Mouse (Mus musculus) layer of hippocampus, postnatal 14 days (tissue): ENCODE measurements around the gene Nphs1. TPM values are rescaled to one million over a fixed set of nuclear protein-coding genes. Genes with fewer than 3 reads are reported as not detected.

Source experiments
- DNase-seq, 2 experiments: peaks; one replicate each; pipeline ENCODE4 v3.0.0; 2021 to 2022; ENCODE audit warnings: low spot score in 2 of 2, mixed read lengths in 1 of 2
- long read RNA-seq, 2 experiments: library from polyadenylated mRNA; stranded (forward); transcript quantifications; one replicate each; pipeline ENCODE4 v2.0.0; 2021
- total RNA-seq, 2 experiments: library from RNA; stranded (reverse); gene quantifications; 2 replicates each; pipeline ENCODE4 v1.2.3; 2021

The Nphs1 gene
- 1 to 10 TPM; 1.2 to 1.3 TPM for total RNA-seq
- long read RNA-seq, experiment 1, partial matches to known transcripts = 0 of 5 reads
- long read RNA-seq, experiment 1, other reads (novel, unspliced or antisense) = 5 of 5 reads
- long read RNA-seq, experiment 2, partial matches to known transcripts = 0 of 5 reads
- long read RNA-seq, experiment 2, other reads (novel, unspliced or antisense) = 5 of 5 reads

DNA sequence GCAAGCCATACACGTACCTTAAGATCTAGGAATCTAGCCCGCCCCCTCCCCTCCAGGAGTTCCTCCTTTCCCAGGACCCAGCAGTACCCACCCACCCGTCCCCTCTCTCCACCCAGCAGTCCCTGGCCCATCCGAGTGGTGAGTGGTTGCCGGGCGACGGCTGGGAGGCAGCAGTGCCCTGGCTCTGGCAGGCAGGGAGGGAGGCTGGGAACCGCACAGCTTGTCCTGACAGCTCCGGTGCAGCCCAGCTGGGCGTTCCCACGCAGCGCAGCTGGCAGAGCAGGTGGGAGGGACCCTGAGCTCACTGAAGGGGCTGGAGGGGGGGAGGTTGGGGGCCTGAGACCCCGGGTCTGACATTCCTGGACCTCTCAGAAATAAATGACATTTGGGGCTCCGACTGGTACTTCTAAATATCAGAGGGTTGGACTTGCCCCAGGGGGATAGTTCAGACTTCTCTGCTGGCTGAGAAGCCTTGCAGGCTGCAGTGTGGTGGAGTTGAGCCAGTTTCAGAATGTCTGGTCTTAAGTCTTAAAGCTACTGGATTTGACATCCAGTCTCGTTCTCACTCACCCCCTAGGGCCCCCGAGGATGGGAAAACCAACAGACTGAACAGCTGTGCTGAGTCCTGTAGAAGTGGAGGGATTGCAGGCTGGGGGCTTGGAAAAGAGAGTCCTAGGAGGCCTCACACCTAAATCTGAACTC, at the start of gene Nphs1, which contains the start of gene Kirrel2:
TSS of gene Nphs1 (plus strand) at position 687 of the 702 bp plus-strand sequence.
TSS of gene Kirrel2 (minus strand) at position 62 of the 702 bp plus-strand sequence.
- peak; percentile 73 to 74 for DNase-seq

DNA sequence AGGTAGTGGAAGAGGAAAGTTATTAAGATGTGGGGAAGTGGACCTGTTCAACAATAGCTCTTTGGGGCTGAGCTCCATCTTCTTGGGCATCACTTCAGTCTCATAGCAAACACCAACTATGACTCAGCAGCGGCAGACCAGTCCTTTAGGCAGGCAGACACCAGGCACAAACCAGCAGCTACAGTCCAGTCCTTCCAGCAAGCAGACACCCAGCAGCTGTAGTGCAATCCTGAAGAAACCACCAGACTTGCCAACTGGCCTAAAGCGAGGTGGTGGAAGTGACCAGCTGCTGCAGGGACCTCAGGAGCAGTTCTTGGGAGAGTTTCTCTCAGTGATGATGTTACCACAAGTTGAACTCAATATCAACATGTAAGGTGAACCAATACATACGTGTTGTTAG, 49.5 kb upstream of the Nphs1 start:
- DNase-seq = no peak

DNA sequence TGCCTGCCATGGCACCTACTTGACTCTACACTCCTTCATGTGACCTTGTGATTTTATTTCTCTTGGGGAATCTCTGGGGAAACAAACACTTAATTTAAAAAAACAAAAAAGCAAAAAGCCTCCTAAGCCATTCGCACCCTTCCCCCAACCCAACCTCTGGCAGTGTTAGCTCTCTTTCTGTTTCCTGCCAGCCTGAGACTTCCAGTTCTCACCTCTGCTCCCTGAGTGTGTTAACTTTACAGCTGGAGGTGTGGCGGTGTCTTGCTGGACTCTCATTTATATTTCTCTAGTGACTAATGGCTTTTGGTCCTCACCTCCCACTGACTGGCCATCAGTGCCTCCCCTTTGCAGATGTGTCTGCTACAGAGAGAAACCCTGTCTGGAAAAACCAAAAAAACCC, 48.3 kb upstream of the Nphs1 start:
- no peak for DNase-seq

DNA sequence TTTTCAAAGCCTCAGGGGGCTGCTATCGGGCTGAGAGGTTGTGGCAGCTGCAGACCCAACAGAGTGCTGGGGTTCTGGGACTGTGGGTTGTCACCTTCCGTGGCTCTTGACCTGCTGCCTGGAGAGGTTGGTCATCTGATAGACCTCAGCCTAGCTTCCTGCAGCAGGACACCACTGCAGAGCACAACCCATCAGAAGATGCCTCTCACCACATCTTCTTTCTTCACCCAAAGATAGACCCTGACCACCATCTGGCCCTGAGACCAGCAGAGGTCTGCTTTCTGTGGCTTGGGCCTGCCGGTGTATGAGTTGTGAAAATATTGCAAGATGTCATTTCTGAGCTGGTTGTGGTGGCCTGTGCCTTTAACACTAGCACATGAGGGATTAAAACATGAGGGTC, 47.1 kb upstream of the Nphs1 start:
- no peak for DNase-seq

DNA sequence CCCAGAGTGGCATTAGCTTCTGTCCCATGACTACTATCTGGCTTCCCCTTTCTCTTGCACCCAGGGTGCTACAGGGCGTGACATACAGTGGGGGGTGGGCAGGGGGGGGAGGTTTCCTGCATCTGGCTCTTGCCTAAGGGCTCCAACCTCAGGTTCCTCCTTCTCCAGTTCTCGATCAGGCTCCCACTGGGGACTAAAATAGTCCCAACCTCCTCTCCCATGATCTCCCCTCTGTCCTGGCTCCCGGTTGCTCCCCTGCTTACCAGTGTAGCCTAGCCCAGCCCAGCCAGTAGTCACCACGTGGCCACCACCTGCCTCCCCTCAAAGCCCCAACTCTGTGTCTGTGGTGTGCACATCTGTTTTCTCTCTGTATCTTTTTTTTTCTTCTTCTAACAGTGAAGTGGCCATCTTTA, 45.4 kb upstream of the Nphs1 start:
- no peak for DNase-seq

DNA sequence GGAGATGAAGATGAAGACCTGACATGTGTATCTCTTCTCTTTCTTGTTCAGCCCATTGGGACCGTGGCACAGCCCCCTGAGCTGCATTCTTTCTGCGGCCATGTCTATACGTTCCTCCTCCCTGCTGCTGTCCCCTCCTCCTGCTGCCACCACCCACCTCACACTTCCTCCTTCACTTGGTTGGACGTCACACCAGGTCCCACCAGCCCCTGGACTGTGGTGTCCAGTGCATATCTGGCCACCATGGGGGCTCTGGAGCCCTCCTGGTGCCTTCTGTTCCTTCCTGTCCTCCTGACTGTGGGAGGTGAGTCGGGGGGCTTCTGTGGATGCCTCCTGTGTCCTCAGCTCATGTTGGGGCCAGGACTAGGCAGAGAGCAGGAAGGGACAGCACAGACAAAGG, 44.5 kb upstream of the Nphs1 start, which contains the start of gene Tyrobp:
TSS of gene Tyrobp (plus strand) at position 165 of the 400 bp plus-strand sequence.
- no peak for DNase-seq

DNA sequence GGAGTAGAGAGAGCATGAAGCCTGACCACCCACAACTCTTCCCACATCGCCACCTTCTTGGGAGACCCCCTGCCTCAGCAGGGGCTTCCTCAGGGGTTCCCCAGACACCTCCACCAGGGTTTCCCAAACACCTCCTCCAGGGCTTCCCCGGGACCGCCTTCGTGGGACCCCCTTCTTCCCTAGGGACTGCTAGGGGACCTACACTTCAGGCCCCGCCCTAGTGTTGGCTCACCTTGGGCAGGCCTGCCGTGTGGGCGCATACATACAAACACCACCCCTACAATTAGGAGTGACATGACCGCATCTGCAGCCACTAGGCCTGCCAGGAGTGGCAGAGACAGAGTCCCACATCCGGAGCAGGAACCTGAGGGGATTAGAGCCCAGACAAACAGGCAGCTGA, 40.3 kb upstream of the Nphs1 start:
- DNase-seq = no peak

DNA sequence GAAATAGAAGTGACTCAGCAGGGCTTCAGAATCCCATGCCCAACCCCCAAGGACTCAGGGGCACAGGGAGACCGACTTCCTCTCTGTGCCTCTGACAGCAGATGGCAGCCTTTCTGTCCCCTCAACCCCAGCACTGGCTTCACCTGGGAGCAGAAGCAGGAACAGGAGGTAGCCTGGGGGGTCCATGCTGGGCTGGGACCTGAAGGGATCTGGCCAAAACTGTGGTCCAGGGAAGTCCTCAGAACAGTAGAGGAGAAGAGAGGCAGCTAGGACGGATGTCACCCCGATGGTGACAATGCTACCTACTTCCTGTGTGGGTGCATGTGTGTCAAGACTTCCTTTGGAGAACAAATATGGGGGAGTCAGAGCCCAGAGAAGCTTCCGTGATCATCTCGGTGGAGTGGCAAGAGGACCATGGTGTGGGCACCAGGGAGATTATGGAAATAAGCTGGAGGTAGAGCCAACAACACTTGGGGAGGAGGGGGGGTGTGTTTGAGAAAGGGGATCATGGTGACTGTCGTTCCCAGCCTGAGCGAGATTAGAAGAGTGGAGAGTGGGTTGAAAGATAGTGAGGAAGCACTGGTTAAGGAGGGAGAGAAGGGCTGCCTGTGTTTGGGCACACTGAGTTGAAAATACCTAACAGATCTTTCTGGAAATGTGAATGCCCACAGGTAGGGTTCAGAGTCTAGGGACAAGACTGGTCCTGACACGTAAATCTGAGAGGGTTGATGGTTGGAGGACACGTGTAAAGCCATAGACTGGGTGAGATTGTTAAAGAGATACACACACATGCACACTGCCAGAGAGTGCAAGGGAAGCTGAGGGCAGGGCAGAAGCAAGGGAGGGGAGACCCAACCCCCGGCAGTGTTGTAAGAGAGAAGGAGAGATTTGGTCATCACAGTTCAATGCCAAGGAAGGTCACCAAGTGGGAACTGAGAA, 38.3 kb upstream of the Nphs1 start, which contains the start of gene Hcst:
TSS of gene Hcst (minus strand) at position 294 of the 939 bp plus-strand sequence.
- DNase-seq = no peak

DNA sequence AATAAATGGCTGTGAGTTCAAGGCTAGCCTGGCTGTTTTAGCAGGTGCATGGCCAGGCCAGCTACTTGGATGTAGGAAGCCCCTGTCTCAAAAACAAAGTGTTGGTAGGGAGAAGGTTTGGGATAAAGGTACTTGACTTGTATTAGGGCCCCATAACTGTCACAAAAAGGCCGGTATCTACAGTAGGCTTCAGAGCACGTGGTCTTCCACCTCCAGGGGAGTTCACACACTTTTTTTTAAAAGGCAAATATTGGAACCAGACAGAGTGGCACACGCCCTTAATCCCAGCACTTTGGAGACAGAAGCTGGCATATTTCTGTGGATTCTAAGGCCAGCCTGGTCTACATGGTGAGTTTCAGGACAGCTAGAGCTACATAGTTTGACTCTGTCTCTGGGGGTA, 37.4 kb upstream of the Nphs1 start:
- no peak for DNase-seq

DNA sequence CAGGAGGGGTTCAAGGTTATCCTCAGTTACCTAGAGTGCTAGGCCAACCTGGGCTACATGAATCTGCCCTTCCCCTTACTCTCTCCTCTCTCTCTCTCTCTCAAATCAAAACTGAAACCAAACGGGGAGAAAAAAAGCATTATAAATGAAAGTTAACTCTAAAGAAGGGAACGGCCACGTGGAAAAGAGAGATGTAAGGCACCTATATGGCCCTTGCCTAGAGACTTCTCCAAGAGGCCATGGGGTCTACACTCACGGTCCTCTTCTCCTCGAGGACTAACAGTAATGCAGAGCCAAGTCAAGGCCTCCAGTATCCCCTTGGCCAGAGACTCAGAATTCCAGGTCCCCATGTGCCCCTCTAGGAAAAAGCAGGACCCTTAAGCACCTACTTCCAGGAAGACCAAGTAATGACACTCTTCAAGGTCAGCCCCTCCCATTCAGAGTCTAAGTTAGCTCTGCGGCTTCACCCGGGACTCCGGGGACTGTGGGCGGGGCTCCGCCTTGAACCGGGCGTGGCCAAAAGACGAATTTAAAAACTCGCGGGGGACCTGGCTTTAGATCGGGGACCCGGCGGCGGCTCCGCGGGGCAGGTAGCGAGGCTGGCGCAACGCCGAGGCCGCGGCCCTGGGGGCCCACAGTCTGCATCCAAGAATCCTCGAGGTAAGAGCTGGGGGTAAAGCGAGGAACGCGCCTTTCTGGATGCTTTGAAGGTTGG, 36.8 kb upstream of the Nphs1 start, which contains the start of gene Nfkbid:
TSS of gene Nfkbid (plus strand) at position 558 of the 715 bp plus-strand sequence.
- DNase-seq = peak in 1 of 2 experiments; percentile 49

DNA sequence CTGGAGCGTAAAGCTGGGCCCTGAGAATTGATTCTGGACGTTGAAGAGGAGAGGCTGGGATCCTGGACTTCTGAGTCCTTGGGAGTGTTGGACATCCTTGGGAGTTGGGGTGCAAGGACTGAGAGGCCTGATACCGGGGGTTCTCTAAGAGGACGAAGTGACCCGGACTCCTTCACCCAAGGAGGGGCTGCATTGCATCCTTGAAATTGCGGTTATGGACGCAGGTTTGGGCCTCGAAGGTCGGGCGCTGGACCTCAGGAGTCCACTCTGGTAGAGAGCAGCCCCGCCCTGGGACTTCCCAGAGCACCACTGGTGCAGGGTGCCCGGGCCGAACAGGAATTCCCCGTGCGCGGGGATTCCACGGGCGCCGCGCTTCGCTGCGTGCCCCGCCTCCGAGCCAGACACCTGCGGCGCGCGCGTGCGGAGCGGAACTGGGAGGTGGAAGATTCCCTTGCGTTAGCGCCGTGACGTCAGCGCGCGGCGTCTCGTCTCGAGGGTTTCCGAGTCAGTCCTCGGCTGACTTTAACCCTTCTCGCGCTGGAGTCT, 36.2 kb upstream of the Nphs1 start:
- DNase-seq = peak; percentile 86 to 94

DNA sequence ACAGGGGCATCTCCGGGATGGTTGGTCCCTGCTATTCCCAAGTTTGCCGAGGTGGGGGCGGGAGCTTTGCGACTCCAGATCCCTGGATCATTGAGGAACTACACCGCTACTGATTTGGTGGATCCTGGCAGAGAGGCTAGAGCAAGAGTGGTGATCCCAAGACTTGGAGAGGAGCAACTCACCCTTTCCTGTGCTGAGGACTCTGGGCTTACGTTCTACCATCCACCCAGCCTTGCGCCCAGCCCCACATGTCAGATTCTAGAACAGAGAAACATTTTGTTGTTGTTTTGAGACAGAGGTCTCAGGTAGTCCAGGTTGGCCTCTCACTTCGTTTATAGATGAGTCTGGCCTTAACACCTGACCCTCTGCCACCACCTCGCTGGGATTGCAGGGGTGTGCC, 35.6 kb upstream of the Nphs1 start:
- DNase-seq = peak in 1 of 2 experiments; percentile 54

DNA sequence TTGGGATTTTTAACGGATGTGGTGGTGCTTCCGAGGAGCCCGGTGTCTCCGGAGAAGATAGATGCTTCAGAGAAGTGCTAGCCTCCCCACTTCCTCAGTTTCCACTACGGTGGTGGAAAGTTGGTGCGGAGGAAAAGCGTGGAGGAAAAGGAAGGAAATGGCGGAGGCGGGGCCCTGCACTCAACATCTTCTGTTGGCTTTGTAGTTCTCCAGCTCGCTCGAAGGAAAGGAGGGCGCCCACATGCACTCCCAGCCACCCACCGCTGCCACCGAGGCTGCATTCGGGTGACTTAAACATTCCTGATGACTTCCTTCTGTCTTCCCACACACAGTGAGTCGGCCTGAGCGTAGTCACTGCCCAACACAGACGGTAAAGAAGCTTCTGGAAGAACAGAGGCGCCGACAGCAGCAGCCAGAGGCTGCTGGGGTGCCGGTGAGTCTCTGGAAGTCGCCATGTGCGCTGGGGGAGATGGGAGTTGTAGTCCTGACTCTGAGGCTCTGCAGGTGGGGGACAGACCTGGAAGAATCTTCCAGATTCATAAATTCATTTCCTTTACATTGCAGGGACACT, 35.0 kb upstream of the Nphs1 start:
- peak in 1 of 2 experiments; percentile 41 for DNase-seq

DNA sequence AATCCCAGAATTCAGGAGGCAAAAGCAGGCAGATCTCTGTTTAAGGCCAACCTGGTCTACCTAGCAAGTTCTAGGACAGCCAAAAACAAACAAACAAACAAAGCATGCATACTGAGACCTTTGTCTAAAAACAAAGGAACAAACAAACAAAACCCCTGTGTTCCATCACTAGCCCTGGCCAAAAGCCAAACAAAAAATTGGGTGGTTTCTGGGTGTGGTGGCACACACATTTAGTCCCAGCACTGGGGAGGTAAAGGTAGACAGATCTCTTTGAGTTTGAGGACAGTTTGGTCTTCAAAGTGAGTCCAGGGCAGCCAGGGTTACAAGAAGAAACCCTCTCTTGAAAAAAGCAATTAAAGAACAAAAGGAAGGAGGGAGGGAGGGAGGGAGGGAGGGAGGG, 28.8 kb upstream of the Nphs1 start:
- no peak for DNase-seq

DNA sequence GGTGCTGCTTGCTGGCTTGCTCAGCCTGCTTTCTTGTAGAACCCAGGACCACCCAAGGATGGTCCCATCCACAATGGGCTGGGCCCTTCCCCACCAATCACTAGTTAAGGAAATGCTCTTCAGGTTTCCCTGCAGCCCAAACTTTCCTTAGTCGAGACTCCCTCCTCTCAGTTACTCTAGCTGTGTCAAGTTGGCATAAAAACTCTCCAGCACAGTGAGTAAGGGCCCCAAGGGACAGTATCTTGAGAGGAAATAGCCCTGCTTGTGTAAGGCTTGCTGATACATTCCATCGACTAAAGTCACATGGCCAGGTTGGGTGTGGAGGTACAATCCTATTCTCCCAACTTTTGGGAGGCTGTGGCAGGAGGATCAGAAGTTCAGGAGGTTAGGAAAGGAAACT, 27.9 kb upstream of the Nphs1 start:
- no peak for DNase-seq

DNA sequence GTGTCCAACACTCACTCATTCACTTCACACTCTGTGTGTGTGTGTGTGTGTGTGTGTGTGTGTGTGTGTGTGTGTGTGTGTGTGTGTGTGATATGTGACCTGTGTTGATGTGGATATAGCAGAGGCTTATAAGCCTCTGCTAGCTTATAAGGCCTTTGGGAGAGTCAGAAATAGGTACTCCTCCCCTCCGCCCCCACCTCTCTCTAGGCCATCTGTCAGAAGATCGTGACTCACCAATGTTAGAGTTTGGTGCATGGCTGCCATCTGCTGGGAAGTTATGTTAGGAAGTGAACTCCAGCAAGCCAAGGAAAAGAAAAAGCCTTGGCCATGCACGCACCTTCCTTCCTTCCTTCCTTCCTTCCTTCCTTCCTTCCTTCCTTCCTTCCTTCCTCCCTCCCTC, 26.3 kb upstream of the Nphs1 start:
- peak; percentile 75 to 91 for DNase-seq

DNA sequence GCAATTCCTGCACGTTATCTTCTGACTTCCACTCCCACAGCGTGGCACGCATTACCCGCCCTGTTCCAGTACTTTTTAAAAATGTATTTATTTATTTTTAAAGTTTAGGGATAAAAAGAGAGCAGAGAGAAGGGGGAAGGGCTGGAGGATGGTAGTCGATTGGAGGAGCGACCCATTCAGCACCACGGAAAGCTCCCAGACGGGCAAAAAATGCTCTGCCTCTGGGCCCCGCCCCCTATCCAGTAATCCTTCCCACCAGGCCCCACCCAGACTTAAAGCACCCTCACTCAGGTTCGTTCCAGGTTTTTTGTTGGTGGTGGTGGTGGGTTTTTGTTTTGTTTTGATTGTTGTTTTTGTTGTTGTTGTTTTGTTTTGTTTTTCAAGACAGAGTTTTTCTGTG, 23.9 kb upstream of the Nphs1 start:
- no peak for DNase-seq

DNA sequence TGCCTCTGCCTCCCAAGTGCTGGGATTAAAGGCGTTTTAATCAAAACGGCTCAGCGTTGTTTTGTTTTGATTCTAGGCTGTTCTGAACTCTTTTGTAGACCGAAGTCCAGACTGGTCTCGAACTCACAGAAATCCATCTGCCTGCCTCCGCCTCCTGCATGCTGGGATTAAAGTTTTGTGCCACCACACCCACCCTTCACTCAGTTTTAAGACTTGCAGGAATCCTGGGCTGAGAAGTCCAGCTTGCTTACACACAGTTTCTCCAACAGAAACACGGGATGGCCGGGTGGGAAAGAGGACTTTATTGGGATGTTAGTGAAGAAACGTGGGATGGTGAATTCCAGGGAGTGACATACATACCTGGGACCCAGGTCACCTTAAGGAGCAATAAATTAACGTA, 23.4 kb upstream of the Nphs1 start:
- no peak for DNase-seq

DNA sequence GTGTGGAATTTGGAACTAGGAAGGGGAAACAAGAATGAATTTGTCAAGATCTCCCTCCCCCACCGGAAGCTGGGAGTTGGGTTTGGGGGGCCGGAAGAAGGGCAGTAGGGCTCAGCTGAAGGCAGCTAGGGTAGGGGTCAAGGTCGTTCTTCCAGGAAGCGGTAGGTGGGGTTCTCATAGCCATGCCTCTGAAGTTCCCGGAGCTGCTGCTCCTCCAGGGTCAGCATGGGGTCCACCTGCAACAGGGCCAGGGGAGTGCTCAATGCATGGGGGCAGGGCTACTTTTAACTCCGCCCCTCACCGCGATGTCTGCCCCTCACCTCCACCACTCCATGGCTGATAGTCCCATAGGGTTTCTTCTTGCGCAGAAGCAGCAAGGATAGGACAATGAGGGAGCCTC, 23.0 kb upstream of the Nphs1 start:
- DNase-seq = no peak

DNA sequence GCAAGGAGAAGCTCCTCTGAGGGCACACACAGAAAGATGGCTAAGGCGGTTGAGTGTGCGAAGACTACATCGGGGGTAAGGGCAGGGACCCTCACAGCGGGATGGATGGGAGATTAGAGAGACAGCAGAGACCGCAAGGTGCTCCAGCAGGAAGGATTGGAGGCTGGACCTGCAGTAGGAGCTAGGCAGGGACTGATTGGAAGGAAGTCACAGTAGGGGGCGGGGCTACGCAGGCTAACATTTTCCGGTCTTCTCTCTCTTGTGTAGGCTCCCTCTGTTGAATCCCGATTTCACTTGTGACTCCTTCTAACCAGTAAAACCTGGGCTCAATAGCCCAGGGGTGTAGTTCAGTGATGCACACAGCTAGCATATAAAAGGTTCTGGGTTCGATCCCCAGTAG, 21.2 kb upstream of the Nphs1 start:
- DNase-seq = no peak
